Mouse (Mus musculus): Measurements from ENCODE around the gene Vstm4. TPM values are rescaled to one million over a fixed set of nuclear protein-coding genes. Genes with fewer than 3 reads are reported as not detected.

Gene Vstm4
- polyA plus RNA-seq, 1 experiment from 2014 or later, result 47.4 TPM

- 33% methylated on average over 5 of the region's 5 CpGs for WGBS
- ATAC-seq (replicated peaks; ENCODE audit: low FRiP score, low read depth) (no peak), DNase-seq (ENCODE audit: low spot score) (no peak)
- H3K4me3 ChIP-seq (replicated peaks; ENCODE audit: low read depth, low read length), result peak overlapping the region; percentile 45; the same call in 1 of the 2 replicates
- TF ChIP-seq CTCF (IDR thresholded peaks at IDR 0.05; ENCODE audit: low read depth), result no peak
- H3K27ac ChIP-seq, result peak overlapping the region; percentile 87; the same call in 1 of the 2 replicates
- H3K27me3 ChIP-seq (ENCODE audit: insufficient read depth, low read length), result 0 out of 2 replicates have a peak, but pooled peaks cover 7% of the 10 kb centered on the region
- no peaks in the 10 kb centered on the region for H3K4me1 ChIP-seq (replicated peaks; ENCODE audit: insufficient read depth, low read length)
- peak overlapping the region; percentile 71 for H3K4me2 ChIP-seq (ENCODE audit: low read length)
- H3K36me3 ChIP-seq (ENCODE audit: insufficient read depth, low read length), result no peaks in the 10 kb centered on the region
- no peaks in the 10 kb centered on the region for H3K9me3 ChIP-seq (replicated peaks; ENCODE audit: low read length)
- H3K9ac ChIP-seq (ENCODE audit: low read depth, low read length), result peak overlapping the region; percentile 76; the same call in 1 of the 2 replicates
Measured at GRCm38 (mm10) chr14:32856246-32856645, 310 bp upstream of the Vstm4 start.

- no peaks in the 10 kb centered on the region for H3K36me3 ChIP-seq (ENCODE audit: insufficient read depth, low read length)
- H3K27ac ChIP-seq, result peak overlapping the region; percentile 20; the same call in 1 of the 2 replicates
- WGBS, result 94% methylated on average over 10 of the region's 10 CpGs
- TF ChIP-seq CTCF (IDR thresholded peaks at IDR 0.05; ENCODE audit: low read depth), result no peak
- no peak overlapping the region for H3K9ac ChIP-seq (ENCODE audit: low read depth, low read length)
- H3K4me3 ChIP-seq (replicated peaks; ENCODE audit: low read depth, low read length), result no peak overlapping the region
- H3K4me1 ChIP-seq (replicated peaks; ENCODE audit: insufficient read depth, low read length), result no peaks in the 10 kb centered on the region; the same call in 1 of the 2 replicates
- DNase-seq (ENCODE audit: low spot score) (no peak), ATAC-seq (replicated peaks; ENCODE audit: low FRiP score, low read depth) (no peak)
- H3K27me3 ChIP-seq (ENCODE audit: insufficient read depth, low read length), result 0 out of 2 replicates have a peak, but pooled peaks cover 7% of the 10 kb centered on the region
- H3K4me2 ChIP-seq (ENCODE audit: low read length), result peak overlapping the region; percentile 71; the same call in 1 of the 2 replicates
- H3K9me3 ChIP-seq (replicated peaks; ENCODE audit: low read length), result no peaks in the 10 kb centered on the region
Measured at GRCm38 (mm10) chr14:32858361-32858760, 1.8 kb downstream of the Vstm4 start.

GRCm38 (mm10) chr14:32858941-32859510 lies 2.5 kb downstream of the Vstm4 start:
- Histone ChIP-seq H3K4me3 (replicated peaks; ENCODE audit: low read depth, low read length) (no peak overlapping the region), H3K4me2 (ENCODE audit: low read length) (no peak overlapping the region), H3K27me3 (ENCODE audit: insufficient read depth, low read length) (0 out of 2 replicates have a peak, but pooled peaks cover 7% of the 10 kb centered on the region), H3K27ac (peak overlapping the region; percentile 20; the same call in 1 of the 2 replicates), H3K9ac (ENCODE audit: low read depth, low read length) (no peak overlapping the region), H3K9me3 (replicated peaks; ENCODE audit: low read length) (no peaks in the 10 kb centered on the region), H3K4me1 (replicated peaks; ENCODE audit: insufficient read depth, low read length) (no peaks in the 10 kb centered on the region; the same call in 1 of the 2 replicates), H3K36me3 (ENCODE audit: insufficient read depth, low read length) (no peaks in the 10 kb centered on the region)
- DNase-seq (ENCODE audit: low spot score), result no peak
- no peak for TF ChIP-seq CTCF (IDR thresholded peaks at IDR 0.05; ENCODE audit: low read depth)
- 70% methylated on average over 6 of the region's 6 CpGs for WGBS
- no peak for ATAC-seq (replicated peaks; ENCODE audit: low FRiP score, low read depth)

DNA sequence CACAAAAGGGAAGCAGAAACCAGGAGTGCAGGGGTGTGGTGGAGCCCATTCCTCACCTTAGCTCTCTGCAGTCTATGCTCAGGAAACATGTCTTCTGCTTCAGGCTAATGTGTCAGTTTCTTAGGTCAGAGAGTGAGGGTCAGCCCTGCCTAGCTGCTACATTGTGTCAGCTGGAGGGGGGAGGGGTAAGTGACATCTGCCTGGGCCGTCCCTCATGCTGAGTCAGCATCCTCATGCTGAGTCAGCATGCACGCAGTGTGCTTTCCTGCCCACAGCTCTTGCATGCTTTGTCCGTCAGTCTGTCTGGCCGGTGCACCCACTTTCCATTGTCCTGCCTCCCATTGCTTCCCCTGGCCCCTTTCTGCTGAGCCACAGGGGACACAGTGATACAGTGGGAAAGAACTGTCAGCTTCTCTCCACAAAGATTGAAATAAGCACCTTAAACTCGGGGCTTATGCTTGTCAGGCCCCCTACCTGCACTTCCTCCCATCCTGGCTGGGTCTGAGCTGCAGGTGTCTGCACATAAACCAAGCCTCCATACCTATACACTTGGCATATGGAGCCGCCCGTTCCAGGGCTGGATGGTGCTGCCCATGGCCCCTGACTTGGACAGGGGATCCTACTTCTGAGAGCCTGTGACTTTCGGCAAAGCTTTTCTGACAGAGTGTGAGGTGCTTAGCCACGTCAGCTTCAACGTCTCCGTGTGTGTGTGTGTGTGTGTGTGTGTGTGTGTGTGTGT lies 3.4 kb downstream of the Vstm4 start:
- Histone ChIP-seq H3K27ac (peak overlapping the region; percentile 63; the same call in 1 of the 2 replicates), H3K9me3 (replicated peaks; ENCODE audit: low read length) (no peaks in the 10 kb centered on the region), H3K4me1 (replicated peaks; ENCODE audit: insufficient read depth, low read length) (no peaks in the 10 kb centered on the region; the same call in 1 of the 2 replicates), H3K9ac (ENCODE audit: low read depth, low read length) (no peak overlapping the region), H3K4me2 (ENCODE audit: low read length) (no peak overlapping the region), H3K27me3 (ENCODE audit: insufficient read depth, low read length) (0 out of 2 replicates have a peak, but pooled peaks cover 7% of the 10 kb centered on the region), H3K4me3 (replicated peaks; ENCODE audit: low read depth, low read length) (no peak overlapping the region), H3K36me3 (ENCODE audit: insufficient read depth, low read length) (no peaks in the 10 kb centered on the region)
- DNase-seq (ENCODE audit: low spot score) (no peak), ATAC-seq (replicated peaks; ENCODE audit: low FRiP score, low read depth) (no peak)
- no peak for TF ChIP-seq CTCF (IDR thresholded peaks at IDR 0.05; ENCODE audit: low read depth)
- 64% methylated on average over 11 of the region's 11 CpGs for WGBS

DNA sequence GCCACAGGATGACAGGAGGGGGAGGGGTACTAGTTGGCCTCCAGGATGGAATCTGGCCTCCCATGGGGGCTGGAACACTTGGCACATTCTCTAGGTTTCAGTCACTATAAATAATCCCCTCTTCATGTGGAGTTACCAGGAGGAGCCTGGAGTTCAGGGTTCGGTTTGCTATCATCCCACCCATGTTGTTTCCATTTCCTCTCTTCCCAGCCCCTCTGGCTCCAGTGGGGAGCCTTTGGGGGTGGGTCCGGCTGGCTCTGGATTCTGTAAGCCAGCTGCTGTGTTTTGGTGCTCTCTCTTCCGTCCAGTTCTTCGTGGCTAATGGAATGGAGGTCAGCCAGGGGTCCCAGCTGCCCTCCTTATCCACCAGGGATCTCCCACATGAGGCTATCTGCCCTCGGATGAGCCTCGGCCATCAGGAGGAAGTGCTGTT lies 4.6 kb downstream of the Vstm4 start:
- DNase-seq (ENCODE audit: low spot score) (peak; percentile 92), ATAC-seq (replicated peaks; ENCODE audit: low FRiP score, low read depth) (peak; percentile 62)
- H3K27me3 ChIP-seq (ENCODE audit: insufficient read depth, low read length), result 0 out of 2 replicates have a peak, but pooled peaks cover 7% of the 10 kb centered on the region
- H3K4me2 ChIP-seq (ENCODE audit: low read length), result no peak overlapping the region
- peak overlapping the region; percentile 81 for H3K27ac ChIP-seq
- no peaks in the 10 kb centered on the region for H3K9me3 ChIP-seq (replicated peaks; ENCODE audit: low read length)
- H3K4me1 ChIP-seq (replicated peaks; ENCODE audit: insufficient read depth, low read length), result no peaks in the 10 kb centered on the region; the same call in 1 of the 2 replicates
- H3K9ac ChIP-seq (ENCODE audit: low read depth, low read length), result no peak overlapping the region
- 11% methylated on average over 6 of the region's 6 CpGs for WGBS
- no peak for TF ChIP-seq CTCF (IDR thresholded peaks at IDR 0.05; ENCODE audit: low read depth)
- H3K36me3 ChIP-seq (ENCODE audit: insufficient read depth, low read length), result no peaks in the 10 kb centered on the region
- H3K4me3 ChIP-seq (replicated peaks; ENCODE audit: low read depth, low read length), result no peak overlapping the region

GRCm38 (mm10) chr14:32861656-32862055 lies 5.1 kb downstream of the Vstm4 start:
- no peaks in the 10 kb centered on the region for H3K36me3 ChIP-seq (ENCODE audit: insufficient read depth, low read length)
- no peaks in the 10 kb centered on the region for H3K9me3 ChIP-seq (replicated peaks; ENCODE audit: low read length)
- DNase-seq (ENCODE audit: low spot score) (peak; percentile 51), ATAC-seq (replicated peaks; ENCODE audit: low FRiP score, low read depth) (no peak; the same call in 1 of the 2 replicates)
- no peak overlapping the region for H3K9ac ChIP-seq (ENCODE audit: low read depth, low read length)
- 0 out of 2 replicates have a peak, but pooled peaks cover 7% of the 10 kb centered on the region for H3K27me3 ChIP-seq (ENCODE audit: insufficient read depth, low read length)
- no peak for TF ChIP-seq CTCF (IDR thresholded peaks at IDR 0.05; ENCODE audit: low read depth)
- no peak overlapping the region for H3K4me3 ChIP-seq (replicated peaks; ENCODE audit: low read depth, low read length)
- peak overlapping the region; percentile 81 for H3K27ac ChIP-seq
- WGBS, result 56% methylated on average over 2 of the region's 2 CpGs
- H3K4me1 ChIP-seq (replicated peaks; ENCODE audit: insufficient read depth, low read length), result no peaks in the 10 kb centered on the region; the same call in 1 of the 2 replicates
- H3K4me2 ChIP-seq (ENCODE audit: low read length), result no peak overlapping the region
